Mouse (Mus musculus): Measurements from ENCODE around the gene Slc5a8.

The Slc5a8 gene

DNA sequence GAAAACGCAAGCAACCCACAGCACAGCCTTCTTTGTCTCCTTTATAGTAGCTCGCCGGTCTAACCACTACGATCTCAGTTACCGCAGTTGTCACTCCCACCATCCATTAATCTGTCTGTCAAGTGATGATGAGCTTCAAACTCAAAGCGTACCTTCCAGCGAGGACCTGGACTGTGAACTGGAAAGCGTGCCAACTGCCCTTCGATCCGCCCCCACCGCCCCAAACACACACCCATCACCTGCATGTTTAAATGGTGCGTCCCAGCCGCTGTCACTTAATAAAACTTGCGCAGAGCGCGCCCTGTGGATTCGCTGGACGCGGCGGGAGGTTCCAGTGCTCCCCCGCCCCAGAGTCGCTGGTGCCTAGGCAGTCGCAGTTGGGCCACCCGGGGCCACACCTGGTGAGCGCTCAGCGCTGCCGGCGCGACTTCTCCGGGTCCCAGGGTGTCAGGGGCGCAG lies at the start of gene Slc5a8:
Gene Slc5a8, plus strand, starts transcription at position 361 of the 459 bp plus-strand sequence.
- no peak for DNase-seq

GRCm38 (mm10) chr10:88848876-88849476 lies 36.8 kb upstream of the Slc5a8 start:
- no peak for DNase-seq

- DNase-seq, result no peak
These were observed 35.8 kb upstream of the Slc5a8 start for GRCm38 (mm10) chr10:88849976-88850375.

DNA sequence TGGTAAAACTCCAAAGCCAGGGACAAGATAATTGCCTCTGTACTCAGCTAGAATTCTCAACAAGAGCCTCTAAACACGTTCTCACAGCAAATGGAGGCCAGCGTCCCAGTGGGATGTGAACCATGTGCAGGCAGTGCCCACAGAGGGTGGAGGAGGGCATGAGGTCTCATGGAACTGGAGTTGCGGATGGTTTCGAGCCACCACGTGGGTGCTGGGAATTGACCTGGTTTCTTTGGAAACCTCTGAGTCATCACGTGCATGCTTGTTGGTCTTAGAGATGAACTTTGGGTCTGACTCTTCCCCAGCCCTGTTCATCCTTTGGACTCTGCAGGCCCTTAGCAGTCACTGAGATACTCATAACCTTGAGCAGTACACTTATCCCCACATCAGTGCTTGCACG lies 32.5 kb upstream of the Slc5a8 start:
- no peak for DNase-seq

GRCm38 (mm10) chr10:88860911-88861310 lies 24.9 kb upstream of the Slc5a8 start:
- no peak for DNase-seq

DNA sequence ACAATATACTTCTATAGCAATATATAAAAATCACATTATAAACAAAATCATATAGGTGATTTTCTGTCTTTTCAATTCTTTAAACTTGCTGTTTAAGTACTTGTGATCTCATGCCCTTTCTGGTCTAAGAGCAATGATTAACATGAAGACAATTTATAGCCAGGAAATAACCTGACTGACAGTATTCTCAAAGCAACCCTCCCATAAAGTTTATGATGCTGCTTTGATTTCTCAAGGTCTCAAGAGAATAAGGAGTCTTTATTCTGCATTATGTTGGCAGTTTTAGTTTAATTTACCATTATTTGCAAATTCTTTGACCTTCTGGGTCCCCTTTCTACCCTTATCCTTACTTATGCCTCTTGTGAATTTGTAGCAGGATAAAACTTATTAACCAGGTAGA lies 24.4 kb upstream of the Slc5a8 start:
- DNase-seq, result no peak

GRCm38 (mm10) chr10:88862293-88862692 lies 23.5 kb upstream of the Slc5a8 start:
- no peak for DNase-seq

DNA sequence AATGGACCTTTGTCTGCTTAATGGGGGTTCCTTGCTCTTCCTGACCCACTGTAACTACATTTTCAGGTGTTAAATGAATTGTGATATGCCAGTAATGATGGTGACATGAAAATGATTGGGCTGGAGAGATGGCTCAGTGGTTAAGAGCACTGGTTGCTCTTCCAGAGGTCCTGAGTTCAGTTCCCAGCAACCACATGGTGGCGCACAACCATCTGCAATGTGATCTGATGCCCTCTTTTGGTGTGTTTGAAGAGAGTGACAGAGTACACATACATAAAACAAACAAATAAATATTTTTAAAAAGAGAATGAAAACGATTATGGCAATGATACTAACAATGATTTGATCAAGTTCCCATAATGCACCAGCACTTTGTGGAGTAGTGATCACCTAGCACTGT lies 19.8 kb upstream of the Slc5a8 start:
- no peak for DNase-seq

- DNase-seq, result no peak
These were observed 10.9 kb upstream of the Slc5a8 start for GRCm38 (mm10) chr10:88874870-88875269.

GRCm38 (mm10) chr10:88877421-88877820 lies 8.4 kb upstream of the Slc5a8 start:
- no peak for DNase-seq

DNA sequence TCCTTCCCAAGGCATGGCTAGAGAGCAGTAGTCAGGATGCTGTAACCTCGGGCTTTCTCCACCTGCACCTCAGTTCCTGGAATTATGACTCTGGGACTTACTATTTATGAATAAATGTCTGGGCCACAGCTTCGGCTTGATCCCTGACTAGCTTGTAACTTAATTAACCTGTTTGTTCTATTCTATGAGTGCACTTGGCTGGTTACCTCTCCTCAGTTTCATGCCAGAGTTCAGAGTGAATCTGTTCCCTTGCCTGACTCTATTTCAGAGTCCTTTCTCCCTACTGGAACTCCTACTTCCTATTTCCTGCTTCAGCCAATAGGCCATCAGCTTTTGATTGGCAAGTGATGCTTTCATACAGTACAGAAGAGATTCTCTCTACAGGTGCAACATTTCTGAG lies 2.1 kb upstream of the Slc5a8 start:
- DNase-seq, result no peak

DNA sequence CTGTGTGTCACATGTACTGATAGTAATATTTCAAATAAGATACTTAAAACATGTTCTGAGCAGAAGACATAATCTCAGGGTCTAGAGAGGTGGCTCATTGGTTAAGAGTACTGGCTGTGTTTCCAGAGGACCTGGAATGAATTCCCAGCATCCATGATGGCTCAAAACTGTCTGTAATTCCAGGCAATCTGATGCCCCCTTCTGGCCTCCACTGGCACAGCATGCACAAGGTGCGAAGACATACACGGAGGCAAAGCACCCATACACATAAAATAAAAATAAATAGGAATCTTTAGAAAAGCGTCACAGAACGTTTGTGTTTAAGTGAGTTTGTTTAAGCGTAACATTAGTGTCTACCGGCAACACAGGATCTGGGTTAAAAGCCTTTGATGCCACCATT lies 956 bp upstream of the Slc5a8 start:
- no peak for DNase-seq

GRCm38 (mm10) chr10:88886114-88886513 lies 322 bp downstream of the Slc5a8 start:
- DNase-seq, result no peak

DNA sequence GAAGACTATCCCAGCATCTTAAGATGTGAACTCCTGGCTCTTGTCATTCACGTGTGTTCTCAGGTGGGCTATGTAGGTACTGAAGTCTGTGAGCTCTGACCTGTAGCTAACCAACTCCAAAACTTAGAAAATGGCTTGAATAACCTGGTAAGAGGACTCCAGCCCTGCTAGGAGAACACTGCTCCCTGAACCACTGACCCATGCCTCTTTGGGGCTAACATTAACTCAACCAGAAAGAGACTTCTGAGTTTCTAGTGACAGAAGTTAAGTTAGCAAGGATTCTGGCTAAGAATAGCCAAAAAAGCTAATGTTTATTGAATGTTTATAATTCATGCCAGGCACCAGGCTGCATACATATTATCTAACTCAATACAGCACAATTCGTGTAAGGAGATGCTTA lies 2.6 kb downstream of the Slc5a8 start:
- DNase-seq, result no peak

DNA sequence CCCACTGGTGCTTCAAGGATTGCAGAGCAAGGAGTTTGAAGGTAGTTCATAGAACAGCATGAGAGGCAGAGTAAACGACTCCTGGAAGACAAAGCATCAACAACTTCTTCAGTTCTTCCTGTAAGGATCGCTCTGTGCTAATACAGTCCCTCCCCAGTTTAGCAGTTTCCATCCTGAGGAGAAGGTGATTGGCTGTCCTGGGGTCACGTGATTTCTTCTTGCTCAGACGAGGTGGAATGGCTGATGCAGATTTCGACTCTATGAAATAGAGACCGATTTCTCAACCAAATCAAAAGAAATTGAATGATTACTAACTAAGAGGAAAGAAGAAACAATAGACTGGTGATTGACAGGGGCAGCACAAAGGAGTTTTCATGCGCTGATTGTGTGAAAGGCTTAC lies 5.6 kb downstream of the Slc5a8 start:
- DNase-seq, result no peak

- DNase-seq, result no peak
These were observed 6.8 kb downstream of the Slc5a8 start for GRCm38 (mm10) chr10:88892560-88893087.

- no peak for DNase-seq
These were observed 11.2 kb downstream of the Slc5a8 start for GRCm38 (mm10) chr10:88897032-88897431.

DNA sequence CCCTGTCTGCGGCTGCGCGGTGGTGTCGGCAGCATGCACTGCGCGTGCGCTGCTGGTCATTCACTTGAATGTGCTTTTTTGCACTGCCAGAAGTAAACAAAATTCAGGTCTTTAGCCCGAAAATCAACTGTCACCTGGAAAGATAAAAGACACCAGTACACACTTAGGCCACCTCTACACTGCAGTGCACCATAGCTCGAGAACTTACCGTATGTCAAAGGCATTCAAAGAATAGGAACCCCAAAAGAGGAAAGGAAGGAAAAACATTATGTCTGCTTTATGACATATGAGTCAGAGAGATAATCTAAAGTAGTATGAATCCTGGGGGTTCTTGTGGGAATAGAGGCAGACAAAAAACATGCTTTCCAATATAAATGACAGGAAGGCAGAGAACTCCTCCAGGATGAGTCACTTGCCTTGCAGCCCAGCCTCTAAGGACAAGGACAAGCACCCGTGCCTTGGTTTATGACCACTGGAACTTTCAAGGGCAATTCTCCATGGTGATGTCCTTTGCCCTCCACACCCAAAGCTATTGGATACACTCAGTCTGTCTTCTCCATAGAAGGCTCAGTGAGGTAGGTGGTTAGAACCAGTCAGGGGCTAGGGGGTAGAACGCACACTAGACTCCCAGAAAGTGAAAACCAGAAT lies 64.0 kb downstream of the Slc5a8 start:
- no peak for DNase-seq

DNA sequence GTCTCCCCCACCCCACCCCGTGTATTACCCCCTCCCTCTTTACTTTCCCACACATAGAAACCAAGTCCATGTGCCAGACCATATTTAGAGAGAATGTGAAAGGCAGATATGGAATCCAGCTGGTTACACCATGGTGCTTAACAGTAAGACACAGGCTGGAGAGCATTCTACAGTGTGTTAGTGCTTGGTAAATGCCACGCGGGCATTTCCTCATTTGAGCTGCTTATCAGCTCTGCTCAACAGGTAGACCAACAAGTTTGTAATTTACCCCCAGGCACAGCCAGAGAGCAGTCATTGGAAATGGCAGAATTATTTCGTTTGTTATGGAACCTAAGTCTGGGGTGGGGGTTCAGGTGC lies 64.5 kb downstream of the Slc5a8 start:
- no peak for DNase-seq

DNA sequence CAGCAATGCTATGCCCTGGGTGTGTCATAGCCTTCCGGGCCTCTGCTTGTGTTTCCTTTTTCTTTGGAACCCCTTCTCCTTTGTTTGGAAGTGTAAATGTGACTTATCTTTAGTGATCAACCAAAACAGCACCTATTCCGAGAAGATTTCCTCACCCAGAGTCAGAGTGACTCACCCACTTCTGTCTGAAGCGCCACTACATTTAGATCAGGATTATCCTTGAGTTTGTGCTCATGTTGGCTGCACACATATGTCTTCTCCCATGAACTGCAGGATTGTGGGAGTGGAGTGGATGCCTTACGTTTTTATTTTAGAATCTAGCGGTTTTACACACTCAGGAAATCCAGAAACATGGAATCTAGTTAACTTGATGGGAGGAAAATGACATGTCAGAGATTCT lies 75.0 kb downstream of the Slc5a8 start:
- DNase-seq, result no peak

DNA sequence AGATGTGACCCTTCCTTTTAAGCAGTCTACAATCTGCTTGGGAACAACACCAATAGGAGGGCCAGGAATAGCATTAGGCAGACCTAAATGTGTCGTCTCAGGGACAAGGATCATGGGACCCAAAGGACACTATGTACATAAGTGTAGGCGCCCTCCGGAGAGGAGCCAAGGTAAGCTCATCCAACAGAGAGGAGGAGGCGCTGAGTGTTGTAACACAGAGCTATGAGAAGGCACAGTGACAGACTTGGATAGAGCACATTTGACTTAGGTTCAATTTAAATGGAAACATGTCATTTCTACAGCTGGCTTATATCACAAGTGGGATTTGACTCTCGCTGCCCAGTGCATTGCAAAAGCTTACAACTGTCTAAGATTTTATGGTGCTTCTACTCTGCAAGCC lies 82.8 kb downstream of the Slc5a8 start:
- DNase-seq, result no peak

DNA sequence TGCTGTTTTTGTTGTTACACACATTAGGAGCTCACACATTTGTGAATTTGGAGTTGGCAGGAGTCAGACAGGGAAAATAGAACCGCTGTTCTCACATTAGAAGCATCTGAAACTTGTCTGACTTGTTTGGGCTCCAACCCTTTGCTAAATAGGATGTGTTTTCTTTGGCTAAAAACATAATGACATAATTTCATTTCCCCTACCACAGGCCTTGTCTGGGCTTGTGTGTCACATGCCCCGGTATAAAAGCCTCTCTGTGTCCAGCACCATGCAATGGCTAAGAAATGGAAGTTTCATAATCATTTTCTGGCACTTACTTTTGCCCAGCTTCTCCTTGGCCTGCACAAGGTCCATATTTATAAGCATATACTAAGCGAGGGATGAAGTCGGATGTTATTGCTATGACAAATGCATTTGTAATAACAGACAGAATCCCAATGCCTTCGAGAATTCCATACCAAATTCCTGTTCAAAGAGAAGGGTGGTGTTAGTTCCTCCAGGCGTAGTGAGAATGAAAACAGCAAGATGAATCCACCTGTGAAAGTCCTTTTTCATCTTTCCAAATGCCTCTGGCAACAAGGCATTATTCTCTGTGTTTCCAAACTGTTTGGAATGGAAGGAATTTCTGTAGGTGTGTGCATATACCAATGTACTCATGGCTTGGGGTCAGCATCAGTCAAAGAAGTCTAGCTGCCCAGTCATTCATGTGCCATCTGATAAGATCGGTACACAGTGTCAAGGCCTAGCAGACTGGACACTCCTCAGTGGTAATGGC lies 85.3 kb downstream of the Slc5a8 start:
- DNase-seq, result no peak

GRCm38 (mm10) chr10:88978932-88979331 lies 93.1 kb downstream of the Slc5a8 start:
- no peak for DNase-seq

Measured in cerebellum, adult 11-12 months (tissue).